Mouse (Mus musculus) spleen, adult 2 months (tissue): ENCODE measurements at regions not wholly inside any gene's neighbourhood (a gene's known extent, or its start where the extent isn't known, plus 50 kb on each side); places are given as distances from the start of the nearest gene placed in this dataset.

ENCODE experiments used
- CTCF ChIP-seq: fragments of 200-500 bp; IDR thresholded peaks from 2 replicates; pipeline ENCODE4 v1.5.1; 2011; ENCODE audit warnings: mild to moderate bottlenecking, inconsistent platforms; ENCODE audit not compliant: insufficient read depth, insufficient read length, insufficient replicate concordance; ENCODE audit errors: extremely low read depth
- POLR2A ChIP-seq: fragments of 200-500 bp; IDR thresholded peaks from 2 replicates; pipeline ENCODE4 v1.6.1; 2011; ENCODE audit warnings: low read depth, low read length, inconsistent platforms

- TF ChIP-seq CTCF (no peak), POLR2A (no peak)
Measured at GRCm38 (mm10) chr11:24226755-24227154, 148.9 kb downstream of the Bcl11a start.
